Mouse (Mus musculus) CD8-positive naive resting alpha-beta T cell, adult 57 days (primary cell): Measurements from ENCODE around the gene Vmn1r205. TPM values are rescaled to one million over a fixed set of nuclear protein-coding genes. Genes with fewer than 3 reads are reported as not detected.

Source experiments
- total RNA-seq: library from RNA; stranded (reverse); gene quantifications from one replicate; pipeline ENCODE4 v1.2.4, GENCODE M21; 2023

Vmn1r205 gene
- total RNA-seq, result not detected

DNA sequence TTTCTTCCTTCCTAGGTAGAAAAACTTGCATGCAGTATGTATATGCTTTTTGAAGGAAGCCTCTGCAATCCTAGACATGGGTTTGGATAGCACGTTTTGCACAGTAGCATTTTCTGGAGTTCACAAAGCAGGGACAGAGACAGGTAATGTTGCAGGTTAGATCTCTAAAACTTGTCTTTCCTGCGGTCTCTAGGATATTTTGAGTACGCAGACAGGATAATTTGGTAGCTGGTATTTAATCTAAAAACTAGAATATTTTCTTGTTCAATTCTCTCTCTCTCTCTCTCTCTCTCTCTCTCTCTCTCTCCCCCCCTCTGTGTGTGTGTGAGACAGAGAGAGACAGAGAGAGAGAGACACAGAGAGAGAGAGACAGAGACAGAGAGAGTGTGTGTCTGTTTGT lies at the start of gene Vmn1r205:
Gene Vmn1r205, minus strand, starts transcription at position 101 of the 400 bp plus-strand sequence.

DNA sequence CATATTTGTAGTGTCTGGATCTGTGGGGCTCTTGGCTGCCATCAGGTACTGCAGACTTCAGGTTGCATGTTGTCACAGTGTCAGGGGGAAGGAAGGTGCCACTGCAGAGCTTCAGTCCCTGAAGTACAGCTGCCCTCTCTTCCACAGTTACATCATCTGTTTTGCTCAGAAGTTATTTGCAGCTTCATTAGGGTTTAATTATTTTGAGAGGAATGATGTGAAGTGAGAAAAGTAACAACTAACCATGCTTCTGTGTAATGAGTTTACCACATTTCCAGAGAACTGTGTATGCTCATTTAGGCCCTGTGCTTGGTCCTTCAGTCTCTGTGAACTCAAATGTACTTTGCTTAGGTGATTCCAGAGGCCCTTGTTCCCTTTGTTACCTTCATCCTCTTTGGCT lies 31.4 kb upstream of the Vmn1r205 start, which contains the start of gene Vmn1r206:
Gene Vmn1r206, minus strand, starts transcription at position 101 of the 400 bp plus-strand sequence.

DNA sequence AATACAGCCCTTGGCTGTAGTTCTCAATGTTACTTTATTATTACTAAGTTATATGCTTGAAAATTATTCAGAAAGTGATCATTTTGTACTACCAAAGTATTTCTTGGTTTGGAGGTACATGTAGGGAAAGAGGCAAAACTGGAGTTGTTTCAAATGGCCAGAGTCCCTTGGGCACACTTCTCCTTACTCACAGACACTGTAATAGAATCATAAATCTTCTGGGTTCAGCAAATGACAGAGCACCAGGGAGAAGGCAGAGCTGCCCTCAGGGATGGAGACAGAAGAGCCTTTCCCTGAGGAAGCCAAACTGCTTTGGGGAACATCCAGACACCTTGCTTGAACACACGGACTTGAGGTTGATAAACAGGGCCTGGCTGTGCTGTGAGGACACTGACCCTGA lies 39.9 kb downstream of the Vmn1r205 start, which contains the start of gene Vmn1r204:
Gene Vmn1r204, plus strand, starts transcription at position 301 of the 400 bp plus-strand sequence.

Other genes with a start within 250 kb of the Vmn1r205 start
- not detected for gene Vmn1r198, start 242.6 kb downstream of the Vmn1r205 start, total RNA-seq
- gene Vmn1r199, start 213.2 kb downstream of the Vmn1r205 start, total RNA-seq, result not detected
- gene Vmn1r200, start 202.6 kb downstream of the Vmn1r205 start, total RNA-seq, result not detected
- gene Vmn1r201, start 121.1 kb downstream of the Vmn1r205 start, total RNA-seq, result not detected
- gene Vmn1r202, start 87.6 kb downstream of the Vmn1r205 start, total RNA-seq, result not detected
- not detected for gene Vmn1r203, start 74.9 kb downstream of the Vmn1r205 start, total RNA-seq
- gene Vmn1r204, start 39.8 kb downstream of the Vmn1r205 start, total RNA-seq, result not detected
- gene Vmn1r206, start 31.3 kb upstream of the Vmn1r205 start, total RNA-seq, result not detected
- gene Vmn1r207-ps, start 136.6 kb upstream of the Vmn1r205 start, total RNA-seq, result not detected
- gene Vmn1r208, start 184.4 kb upstream of the Vmn1r205 start, total RNA-seq, result not detected
- not detected for gene Vmn1r209, start 216.7 kb upstream of the Vmn1r205 start, total RNA-seq
- not detected for gene Vmn1r210, start 238.3 kb upstream of the Vmn1r205 start, total RNA-seq